Mouse (Mus musculus) G1E-ER4 (cell line): ENCODE measurements around the gene Gmppa. TPM values are rescaled to one million over a fixed set of nuclear protein-coding genes. Genes with fewer than 3 reads are reported as not detected.

Source experiments
- GATA1 ChIP-seq: IDR thresholded peaks from one replicate; pipeline ENCODE4 v1.8.0; 2012; ENCODE audit warnings: low read length, inconsistent platforms
- polyA plus RNA-seq: library from polyadenylated mRNA; stranded (reverse); fragments of >175 nt; gene quantifications from 2 replicates; pipeline ENCODE4 v1.2.3, GENCODE M21; 2012

Gene Gmppa
- polyA plus RNA-seq, 1 experiment, result 292 TPM

GRCm38 (mm10) chr1:75409950-75410349 is 25.8 kb upstream of the Gmppa start:
- no peak for TF ChIP-seq GATA1

GRCm38 (mm10) chr1:75412196-75412595 is 23.5 kb upstream of the Gmppa start:
- no peak for TF ChIP-seq GATA1

GRCm38 (mm10) chr1:75413749-75414148 is 22.0 kb upstream of the Gmppa start:
- TF ChIP-seq GATA1, result no peak

- no peak for TF ChIP-seq GATA1
Observed at GRCm38 (mm10) chr1:75421794-75422193, 13.9 kb upstream of the Gmppa start.

- TF ChIP-seq GATA1, result no peak
Observed at GRCm38 (mm10) chr1:75422216-75422822, 13.4 kb upstream of the Gmppa start.

- no peak for TF ChIP-seq GATA1
Observed at GRCm38 (mm10) chr1:75422823-75423471, 12.8 kb upstream of the Gmppa start.

GRCm38 (mm10) chr1:75423780-75424390 is 11.8 kb upstream of the Gmppa start:
- no peak for TF ChIP-seq GATA1

- TF ChIP-seq GATA1, result no peak
Observed at GRCm38 (mm10) chr1:75425796-75426471, 9.8 kb upstream of the Gmppa start.

GRCm38 (mm10) chr1:75438782-75439181 is 3.1 kb downstream of the Gmppa start:
- no peak for TF ChIP-seq GATA1

GRCm38 (mm10) chr1:75440661-75441060 is 4.9 kb downstream of the Gmppa start:
- no peak for TF ChIP-seq GATA1

GRCm38 (mm10) chr1:75441471-75441996 is 5.8 kb downstream of the Gmppa start:
- no peak for TF ChIP-seq GATA1

- no peak for TF ChIP-seq GATA1
Observed at GRCm38 (mm10) chr1:75442171-75442570, 6.4 kb downstream of the Gmppa start.

GRCm38 (mm10) chr1:75442811-75443210 is 7.1 kb downstream of the Gmppa start:
- TF ChIP-seq GATA1, result no peak

GRCm38 (mm10) chr1:75443247-75444024 is 7.7 kb downstream of the Gmppa start:
- no peak for TF ChIP-seq GATA1

- TF ChIP-seq GATA1, result no peak
Observed at GRCm38 (mm10) chr1:75444208-75444607, 8.5 kb downstream of the Gmppa start.

GRCm38 (mm10) chr1:75445141-75445701 is 9.5 kb downstream of the Gmppa start:
- TF ChIP-seq GATA1, result no peak
